Mouse (Mus musculus) thymus, adult 2 months (tissue): ENCODE results near the gene Slc35c1.

Experiments
- CTCF ChIP-seq: fragments of 200-500 bp; IDR thresholded peaks from 2 replicates; pipeline ENCODE4 v1.5.1; 2012; ENCODE audit warnings: mild to moderate bottlenecking, control low read depth, low read length, moderate library complexity, borderline replicate concordance; ENCODE audit not compliant: control insufficient read depth, poor library complexity, insufficient read depth; ENCODE audit errors: extremely low read depth
- POLR2A ChIP-seq: fragments of 200-500 bp; IDR thresholded peaks from 2 replicates; pipeline ENCODE4 v1.6.1; 2012; ENCODE audit warnings: mild to moderate bottlenecking, low read length, control low read depth, moderate library complexity; ENCODE audit not compliant: control insufficient read depth, poor library complexity, insufficient read depth; ENCODE audit errors: extremely low read depth

DNA sequence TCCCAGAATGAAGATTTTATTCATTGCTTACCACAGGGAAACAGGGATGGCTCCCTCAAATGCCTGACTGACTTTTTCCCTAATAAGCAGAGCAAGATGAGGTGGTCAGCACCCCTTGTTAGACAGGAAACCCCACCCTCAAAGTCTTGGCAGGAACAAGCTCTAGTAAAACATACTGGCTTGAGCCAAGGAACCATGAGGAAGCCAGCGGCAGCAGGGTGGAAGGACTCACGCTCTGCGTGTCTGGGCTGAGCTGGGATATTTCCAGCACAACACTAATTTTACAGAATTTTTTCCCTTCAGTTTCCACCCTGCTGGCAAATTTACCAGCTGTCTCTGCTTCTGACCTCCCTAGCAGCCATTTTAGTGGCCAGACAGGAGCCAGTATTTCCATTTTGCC lies 33.9 kb downstream of the Slc35c1 start:
- TF ChIP-seq POLR2A: no peak
- no peak for TF ChIP-seq CTCF
